Mouse (Mus musculus) T-cell, adult 2 months (primary cell): ENCODE data around the gene Fbxl18.
"Not testable (repeated sequence)": the region's sequence is repeated elsewhere in the genome, so short reads cannot be mapped to it uniquely, and the experiment has no call there.

ENCODE experiments used
- DNase-seq: peaks from one replicate; pipeline ENCODE4 v3.0.0; 2022; ENCODE audit warnings: low spot score

Gene Fbxl18

DNA sequence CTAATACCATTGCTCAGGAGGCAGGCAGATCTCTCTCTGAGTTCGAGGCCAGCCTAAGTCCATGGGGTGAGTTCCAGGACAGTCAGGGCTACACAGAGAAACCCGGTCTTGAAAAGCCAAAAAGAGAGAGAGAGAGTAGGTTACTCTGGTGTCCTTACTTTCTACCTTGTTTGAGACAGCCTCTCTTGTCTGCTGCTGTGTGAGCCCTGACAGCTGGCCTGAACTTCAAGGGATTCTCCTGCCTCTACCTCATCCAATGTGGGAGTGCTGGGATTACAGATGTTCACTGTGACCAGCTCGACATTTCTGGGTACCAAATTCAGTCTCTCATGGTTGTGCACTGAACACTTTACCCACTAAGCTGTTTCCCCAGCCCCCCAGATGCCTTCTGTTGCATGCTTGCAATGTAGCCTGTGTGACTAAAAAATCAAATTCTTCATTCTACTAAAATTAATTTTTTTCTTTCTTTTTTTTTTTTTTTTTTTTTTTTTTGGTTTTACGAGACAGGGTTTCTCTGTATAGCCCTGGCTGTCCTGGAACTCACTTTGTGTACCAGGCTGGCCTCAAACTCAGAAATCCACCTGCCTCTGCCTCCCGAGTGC, 4.8 kb upstream of the Fbxl18 start:
- DNase-seq = no peak

DNA sequence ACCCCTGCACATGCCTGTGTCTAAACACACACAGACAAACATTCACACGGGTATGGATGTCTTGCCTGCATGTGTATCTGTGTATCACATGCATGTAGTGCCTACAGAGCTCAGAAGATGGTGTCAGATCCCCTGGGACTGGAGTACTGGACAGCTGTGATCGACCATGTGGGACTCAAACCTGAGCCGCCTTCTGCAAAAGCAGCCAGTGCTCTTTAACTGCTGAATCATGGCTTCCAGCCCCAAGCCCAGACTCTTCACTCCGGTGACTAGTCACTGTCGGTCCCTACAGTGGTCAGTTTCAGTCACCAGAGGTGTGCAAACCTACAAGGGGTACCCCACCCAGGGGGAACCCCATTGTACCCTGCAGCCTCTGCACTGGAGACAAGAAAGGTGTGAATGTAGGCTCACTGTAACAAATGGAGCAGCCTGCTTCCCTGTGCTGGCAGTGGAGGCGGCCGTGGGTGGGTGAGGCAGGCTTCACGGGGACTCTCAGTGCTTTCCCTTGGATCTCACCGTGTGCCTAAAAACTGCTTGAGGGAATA, 3.9 kb upstream of the Fbxl18 start:
- DNase-seq = no peak

DNA sequence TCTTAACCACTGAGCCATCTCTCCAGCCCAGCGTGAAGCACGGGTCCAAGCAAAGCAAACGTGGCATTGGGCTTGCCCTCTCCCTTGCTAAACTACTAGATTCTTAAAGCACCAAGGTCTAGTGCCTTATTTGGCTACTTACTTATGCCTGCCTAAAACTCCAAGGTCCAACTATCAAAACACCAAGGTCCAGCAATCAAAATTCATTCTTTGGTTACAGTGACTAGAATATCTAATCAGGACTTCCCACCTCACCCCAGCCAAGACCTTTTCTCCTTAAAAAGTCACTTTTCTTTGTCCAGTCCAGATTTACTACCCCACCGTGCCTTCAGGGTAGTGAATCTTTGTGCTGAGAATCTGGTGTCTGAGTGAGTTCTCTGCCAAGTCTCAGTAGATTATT, 3.1 kb upstream of the Fbxl18 start:
- no peak for DNase-seq

DNA sequence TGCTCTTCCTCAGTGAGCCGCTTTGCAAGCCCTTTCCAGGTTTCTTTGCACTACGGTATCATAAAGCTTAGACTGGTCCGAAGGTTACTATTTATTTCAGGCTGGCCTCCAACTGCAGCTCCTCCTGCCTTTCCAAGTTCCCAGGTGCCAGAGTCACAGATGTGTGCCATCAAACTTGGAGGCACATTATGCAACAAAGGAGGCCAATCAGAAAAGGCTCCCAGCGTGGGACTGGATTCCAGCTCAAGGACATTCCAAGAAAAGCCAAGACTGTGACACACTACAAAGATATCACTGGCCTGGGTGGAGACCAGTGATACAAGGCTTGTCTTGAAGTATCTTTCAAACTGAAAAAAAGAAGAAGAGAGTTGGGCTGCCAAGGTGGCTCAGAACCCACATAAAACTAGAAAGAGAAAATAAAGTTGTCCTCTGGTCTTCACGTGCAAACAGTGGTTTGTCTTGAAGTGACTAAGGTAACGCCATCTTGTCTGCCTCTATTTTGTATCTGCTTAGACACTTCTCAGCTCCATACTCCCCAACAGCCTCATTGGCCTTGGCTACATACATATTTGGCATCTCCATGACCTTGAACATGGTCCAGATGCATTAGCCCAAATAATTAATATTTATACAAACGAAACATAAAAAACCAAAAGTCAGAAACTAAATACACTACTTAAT, 2.5 kb upstream of the Fbxl18 start:
- no peak for DNase-seq

DNA sequence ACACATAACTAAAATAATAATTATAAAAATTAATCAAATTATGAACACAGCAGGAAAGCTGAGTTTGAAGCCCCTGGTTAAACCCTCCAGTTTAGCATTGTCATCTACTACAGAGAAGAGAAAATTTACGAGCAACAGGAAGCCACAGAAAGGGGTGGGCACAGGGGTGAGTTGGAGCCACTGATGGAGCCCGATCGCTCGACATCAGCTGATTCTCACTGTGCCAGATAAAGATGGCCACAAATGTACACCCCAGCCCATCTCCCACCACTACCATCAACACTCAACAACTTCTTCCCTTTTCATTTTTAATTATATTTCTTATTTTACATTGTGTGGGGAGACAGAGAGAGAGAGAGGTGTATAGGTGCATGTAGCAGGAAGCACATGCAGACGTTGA, 1.5 kb upstream of the Fbxl18 start:
- peak; percentile 66 for DNase-seq

DNA sequence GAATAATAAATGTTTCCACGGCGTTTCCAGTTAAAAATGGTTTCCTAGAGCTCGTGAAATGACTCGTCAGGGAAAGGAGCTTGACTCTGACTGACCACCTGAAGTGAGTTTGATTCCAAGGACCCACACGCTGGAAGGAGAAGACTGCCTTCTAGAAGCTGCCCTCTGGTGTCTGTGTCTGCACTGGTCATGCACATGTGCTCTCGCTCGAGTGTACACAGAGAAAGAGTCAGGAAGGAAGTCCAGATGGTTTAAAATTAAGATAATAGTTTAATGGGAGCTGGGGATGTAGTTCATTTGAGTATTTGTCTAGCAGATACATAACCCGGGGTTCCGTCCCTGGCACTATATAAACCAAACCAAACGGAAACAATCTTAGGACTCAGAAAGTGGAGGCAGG, 971 bp upstream of the Fbxl18 start:
- no peak for DNase-seq

DNA sequence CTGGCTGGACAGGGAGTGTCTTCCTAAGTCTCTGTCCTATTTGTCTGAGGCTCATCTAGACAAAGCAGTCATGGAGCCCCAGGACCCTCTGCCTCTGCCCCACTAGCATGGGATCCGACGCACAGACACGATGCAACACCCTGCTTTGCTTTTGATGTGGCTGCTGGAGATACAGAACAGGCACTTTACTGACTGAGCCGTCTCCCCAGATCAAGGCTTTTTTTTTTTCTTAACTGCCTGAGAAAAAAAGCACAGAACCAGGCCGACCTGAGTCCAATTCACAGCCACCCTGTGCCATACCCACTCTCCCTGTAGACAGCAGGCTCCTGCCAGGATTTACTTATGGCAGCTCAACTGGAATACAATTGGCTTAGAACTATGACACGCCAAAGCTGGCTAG, 3.8 kb downstream of the Fbxl18 start:
- DNase-seq = peak; percentile 59

DNA sequence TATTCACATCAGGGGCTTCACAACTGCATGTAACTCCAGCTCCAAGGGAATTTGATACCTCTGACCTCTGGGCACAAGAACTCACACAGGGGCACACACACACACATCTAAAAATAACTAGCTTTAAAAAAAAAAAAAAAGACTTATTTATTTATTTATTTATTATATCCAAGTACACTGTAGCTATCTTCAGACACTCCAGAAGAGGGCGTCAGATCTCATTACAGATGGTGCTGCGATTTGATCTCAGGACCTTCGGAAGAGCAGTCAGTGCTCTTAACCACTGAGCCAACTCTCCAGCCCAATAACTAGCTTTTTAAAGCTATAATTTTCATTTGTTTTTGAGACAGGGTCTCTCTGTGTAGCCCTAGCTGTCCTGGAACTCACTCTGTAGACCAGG, 7.7 kb downstream of the Fbxl18 start:
- not testable (repeated sequence) for DNase-seq

DNA sequence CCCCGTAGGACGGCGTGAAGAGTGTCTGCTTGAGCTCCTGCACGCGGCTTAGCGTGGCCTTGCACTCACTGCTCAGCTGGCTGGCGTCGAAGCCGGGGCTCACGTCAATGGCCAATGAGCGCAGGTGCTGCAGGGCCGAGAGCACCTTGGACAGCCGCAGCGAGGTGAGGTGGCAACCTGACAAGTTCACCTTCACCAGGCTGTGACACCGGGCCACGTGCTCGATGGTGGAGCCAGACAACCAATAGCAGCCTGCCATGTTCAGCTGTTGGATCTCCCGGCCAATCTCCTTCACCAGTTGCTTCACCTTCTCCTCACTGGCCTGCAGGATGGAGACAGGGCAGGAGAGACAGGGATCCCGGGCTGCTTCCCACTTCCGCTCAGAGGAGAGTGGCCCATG, 8.5 kb downstream of the Fbxl18 start:
- DNase-seq = no peak

DNA sequence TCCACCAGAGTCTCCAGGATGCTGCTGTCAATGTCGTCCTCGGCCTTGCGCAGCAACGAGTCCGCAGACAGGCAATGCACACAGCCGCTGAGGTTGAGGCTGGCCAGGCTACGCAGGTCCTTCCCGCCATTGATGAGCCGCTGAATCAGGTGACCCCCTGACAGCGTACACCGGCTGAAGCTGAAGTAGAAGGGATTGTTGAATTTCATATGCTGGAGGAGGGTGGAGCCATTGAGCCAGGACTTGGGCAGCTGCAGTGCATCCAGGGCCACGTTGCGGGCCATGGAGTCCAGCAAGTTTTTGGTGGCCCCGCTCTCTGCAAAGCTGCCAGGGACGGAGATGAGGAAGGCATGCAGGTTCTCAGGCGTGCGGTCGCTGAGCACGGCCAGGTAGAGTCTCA, 9.0 kb downstream of the Fbxl18 start:
- DNase-seq = no peak

DNA sequence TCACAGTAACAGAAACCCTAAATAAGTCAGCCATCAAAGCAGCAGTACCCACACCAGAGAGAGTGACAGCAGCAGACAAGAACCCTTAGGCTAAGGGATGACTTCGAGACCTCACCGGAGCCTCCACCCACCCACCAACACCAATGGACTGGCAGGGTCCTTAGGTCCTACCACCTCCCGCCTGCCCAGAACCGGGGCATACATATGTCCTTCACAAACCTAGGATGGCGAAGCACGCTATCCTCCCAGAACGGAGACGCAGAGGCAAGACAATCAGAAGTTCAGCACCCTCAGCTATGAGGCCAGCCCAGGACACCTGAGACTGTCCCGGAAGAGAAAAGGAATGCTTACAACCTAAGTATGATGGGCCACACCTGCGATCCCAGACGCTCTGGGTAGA, 12.8 kb downstream of the Fbxl18 start:
- no peak for DNase-seq

DNA sequence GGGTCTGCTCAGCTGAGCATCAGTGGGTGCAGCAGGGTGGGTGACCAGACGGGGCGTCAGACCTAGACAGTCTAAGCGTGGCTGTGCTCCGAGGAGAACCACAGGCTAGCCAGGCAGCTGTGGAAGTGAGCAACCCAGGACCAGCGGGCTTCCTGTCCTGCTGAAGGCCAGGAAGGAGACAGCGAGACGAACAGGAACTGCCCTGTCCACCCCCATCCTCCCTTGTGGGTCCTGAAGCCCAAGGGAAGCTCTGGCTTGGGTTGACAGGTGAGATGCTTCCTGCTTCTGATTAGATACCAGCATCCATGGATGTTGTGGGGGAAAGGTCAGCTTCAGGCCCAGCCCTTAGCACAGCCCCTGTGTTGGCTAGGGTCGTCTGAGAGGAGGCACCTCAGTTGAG, 13.3 kb downstream of the Fbxl18 start:
- no peak for DNase-seq

DNA sequence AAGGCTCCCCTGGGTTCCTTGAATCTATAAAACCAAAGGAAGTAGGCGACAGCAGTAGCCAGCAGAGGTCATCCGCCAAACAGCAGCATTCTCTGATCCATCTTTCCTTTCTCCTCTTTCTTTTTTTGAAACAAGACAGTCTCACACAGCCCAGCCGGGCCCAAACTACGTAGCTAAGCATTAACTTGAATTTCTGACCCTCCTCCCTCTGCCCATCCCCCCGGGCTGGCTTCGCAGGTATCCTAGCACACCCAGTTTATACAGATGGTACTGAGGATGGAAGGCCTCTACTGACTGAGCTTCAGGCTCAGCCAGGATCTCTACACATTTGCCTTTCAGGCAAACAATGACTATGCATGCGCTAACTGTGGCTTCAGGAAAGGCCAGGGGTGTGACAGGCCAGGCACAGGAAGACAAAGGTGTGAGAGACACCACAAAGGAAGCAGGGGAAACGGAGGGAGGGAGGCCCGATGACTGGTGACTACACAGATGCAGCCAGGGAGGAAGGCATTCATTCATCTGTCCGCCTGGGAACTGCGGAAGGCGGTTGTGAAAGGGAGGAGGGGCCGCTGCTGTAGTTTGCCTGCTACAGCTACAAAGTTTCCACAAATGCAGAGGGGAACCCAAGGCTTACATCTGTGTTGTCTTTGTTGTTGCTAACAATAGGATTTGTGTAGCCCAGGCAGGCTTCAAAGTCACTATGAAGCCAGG, 14.3 kb downstream of the Fbxl18 start:
- no peak for DNase-seq

DNA sequence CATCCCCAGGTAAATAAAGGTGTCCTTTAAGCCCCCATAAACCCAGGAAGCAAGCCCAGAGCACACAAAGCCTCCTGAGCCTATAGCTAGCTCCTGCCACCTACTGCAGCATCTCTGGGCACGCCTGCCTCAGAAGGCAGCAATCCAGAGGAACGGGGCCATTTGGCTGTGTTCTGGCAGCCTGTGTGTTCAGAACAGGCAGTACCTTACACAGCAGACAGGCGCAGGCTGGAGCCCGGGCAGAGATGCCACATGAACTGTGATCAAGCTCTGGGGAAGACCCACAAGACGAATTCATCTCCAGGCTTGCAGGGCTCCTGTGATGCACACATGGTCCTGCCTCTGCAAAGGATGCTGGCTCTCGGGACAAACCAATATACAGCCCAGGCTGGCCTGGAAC, 15.0 kb downstream of the Fbxl18 start:
- no peak for DNase-seq

DNA sequence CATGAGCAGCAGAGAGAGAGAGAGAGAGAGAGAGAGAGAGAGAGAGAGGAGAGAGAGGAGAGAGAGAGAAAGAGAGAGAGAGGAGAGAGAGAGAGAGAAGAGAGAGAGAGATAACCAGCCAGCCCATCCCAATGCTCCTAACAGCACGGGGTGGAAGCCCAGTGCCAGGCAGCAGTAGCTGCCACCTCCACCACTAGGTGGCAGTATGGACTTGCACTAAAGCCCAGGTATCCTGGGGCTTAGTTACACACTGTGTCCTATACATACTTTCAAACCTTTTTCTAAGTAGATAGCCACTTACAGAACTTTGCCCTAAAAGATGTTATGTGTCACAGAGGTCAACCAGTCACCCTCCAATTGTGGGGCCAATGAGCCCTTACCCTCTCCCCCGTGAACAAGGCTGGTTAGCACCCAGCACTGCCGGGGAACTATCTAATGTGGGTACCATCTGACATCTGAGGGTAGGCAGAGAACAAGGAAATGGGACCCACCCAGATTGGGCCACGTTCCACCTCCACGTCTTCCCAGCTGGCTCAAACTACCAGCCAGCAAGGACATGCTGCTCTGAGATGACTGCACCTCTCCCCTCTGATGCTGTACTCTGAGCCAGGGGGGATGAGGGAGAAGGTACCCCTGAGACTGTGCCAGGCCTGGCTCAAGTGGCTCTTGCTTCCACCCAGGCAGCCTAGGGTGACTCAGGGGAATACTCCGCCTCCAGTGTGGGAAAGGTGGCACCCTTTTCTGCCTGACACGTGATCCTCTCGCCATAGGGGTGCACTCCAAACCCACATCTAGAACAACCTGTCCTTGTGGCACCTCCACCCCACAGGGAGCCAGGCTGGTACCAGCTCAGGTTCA, 15.7 kb downstream of the Fbxl18 start:
- DNase-seq = peak; percentile 78

DNA sequence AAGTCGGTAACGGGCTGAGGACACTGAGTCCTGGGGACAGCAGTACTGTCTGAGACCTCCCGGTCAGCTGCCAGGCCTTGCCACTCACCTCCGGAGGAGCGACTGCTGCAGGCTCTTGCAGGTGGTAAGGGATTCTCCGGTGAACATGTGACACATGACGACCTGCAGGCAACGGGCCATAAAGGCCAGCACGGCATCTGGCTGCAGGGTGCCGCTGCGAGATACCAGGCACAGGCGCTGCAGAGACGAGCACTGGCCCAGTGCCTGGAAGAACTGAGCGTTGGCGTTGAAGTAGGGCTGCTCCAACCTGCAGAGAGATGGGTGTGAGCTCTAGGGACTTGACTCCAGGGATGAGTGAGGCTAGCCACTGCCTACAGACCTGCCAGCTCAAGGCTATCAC, 16.7 kb downstream of the Fbxl18 start:
- no peak for DNase-seq

DNA sequence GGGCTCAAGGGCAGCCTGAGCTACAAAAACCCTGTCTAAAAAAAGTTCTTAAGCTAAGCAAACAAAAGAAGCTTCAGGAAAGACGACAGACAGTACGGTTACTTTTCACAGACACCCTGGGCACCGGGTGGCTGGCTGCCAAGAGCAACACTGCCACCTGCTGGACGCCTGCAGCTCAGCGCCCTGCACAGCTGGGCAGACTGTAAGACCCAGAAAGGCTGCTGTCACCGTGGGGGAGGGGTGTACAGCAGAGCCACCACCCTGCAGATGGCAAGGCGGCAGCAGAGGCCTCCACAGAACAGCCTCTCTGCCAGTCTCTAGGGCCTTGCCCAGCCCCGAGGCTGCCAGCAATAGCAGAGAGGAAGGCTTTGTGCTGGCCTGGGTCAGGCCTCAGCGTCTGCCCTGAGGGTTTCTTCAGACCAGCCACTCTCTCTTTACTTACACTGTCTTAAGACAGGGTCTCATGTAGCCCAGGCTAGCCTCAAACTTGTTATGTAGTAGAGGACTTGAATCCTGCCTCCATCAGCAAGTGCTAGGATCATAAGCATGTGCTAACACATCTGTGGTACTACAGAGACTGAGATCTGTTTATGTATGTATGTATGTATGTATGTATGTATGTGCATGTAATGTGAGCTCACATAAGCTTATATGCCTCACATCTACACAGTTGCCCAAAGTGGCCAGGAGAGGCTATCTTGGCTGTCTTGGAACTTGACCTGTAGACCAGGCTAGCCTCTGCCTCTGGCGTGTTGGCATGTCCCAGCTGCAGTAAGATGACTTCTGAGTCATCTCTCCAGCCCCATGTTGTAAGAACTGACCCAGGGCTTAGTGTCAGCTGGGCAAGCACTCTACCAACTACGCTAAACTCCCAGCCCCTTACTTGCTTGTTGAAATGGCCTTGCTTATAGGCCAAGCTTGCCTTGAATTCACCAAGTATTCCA, 17.6 kb downstream of the Fbxl18 start:
- DNase-seq = peak; percentile 86

DNA sequence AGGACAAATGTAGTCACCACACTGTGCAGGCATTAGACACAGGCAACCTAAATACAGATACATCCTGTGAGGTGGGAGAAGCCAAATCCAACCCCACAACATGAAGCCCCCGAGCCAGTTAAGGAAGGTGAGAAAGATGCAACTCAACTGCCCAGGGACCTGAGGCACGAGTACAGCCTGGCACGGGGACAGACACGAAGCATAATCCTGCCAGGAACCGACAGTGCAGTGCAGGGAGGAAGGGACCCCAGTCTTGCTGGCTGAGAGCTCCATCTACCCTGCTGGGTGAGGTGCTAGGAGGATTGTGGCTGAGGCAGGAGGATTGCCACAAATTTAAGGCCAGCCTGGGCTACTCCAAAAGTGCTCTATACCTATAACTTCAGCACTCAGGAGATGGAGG, 18.3 kb downstream of the Fbxl18 start:
- no peak for DNase-seq

DNA sequence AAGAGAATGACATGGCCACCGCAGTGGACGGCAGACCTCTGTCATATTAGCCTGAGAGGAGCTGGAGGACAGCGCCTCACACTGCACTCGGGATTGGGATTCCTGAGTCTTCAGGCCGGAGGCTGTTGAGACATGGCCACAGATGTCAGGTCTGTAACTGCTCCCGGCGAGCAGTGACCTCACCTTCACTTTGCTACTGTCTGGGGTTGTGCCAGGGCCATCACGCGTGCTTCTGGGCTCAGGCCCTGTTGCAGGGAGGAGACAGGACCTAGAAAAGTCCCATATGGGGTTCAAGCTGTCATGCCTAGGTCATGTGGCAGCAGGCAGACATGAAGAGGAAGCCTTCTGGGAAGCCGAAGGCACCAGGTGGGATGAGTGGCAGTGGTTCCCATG, 19.7 kb downstream of the Fbxl18 start:
- DNase-seq = no peak

DNA sequence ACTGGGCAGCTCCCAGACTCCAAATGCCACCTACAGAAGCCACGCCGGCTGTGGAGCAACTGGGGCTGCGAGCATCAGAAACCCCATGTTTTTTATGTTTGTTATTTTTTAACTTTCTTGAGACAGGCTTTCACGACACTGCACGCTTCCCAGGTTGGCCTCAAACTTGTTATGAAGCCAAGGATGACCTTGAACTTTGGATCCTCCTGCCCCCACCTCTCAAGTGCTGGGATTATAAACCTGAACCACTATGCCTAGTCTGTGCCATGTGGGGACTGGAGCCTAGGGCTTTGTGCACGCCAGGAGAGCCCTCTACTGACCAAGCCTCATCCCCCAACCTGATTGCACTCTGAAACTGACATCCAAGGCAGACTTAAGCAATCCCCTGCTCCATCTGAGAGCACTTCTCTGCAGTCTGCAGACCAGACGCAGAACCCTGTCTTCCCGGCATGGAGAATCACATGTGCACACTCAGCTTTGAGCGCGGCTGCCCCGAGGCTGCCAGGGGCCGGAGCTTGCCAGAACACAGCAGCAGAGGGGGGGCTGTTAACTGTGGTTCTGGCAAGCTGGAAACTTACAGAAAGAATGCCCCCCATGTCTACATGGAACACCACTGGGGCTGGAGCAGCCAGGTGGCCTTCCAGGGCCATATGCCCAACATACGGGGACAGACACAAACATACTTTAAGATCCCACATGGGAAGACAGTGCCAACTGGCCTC, 20.3 kb downstream of the Fbxl18 start:
- DNase-seq = no peak

DNA sequence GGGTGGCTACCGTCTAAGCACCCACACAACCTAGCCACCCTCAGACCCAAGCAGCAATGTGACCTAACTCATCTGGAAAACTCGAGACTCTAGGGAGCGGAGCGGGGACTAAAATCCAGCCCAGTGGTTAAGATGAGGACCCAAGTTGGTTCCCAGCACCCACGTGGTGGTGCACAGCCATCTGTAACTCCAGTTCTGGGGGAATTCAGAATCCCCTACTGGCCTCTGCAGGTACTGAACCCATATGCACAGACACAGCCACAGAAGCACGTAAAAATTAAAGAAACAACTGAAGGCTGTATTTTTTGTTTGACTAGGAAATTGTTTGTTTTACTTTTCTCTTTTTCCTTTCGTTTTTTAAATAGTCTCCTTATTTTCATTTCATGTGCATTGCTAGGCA, 21.5 kb downstream of the Fbxl18 start:
- no peak for DNase-seq
